Mouse (Mus musculus): Measurements from ENCODE around the gene Ugt2b35. TPM values are rescaled to one million over a fixed set of nuclear protein-coding genes. Genes with fewer than 3 reads are reported as not detected.

Gene Ugt2b35
- polyA plus RNA-seq (2017; shearing (Covaris generic)), result not detected

GRCm38 (mm10) chr5:87000395-87001073, at the start of gene Ugt2b35:
TSS of gene Ugt2b35 (plus strand) at chr5:87000860.

Other genes starting within 250 kb of the Ugt2b35 start
- 198 TPM for gene Ythdc1, start 196.6 kb upstream of the Ugt2b35 start, polyA plus RNA-seq (2017; shearing (Covaris generic))
- not detected for gene Ugt2b34, start 93.9 kb upstream of the Ugt2b35 start, polyA plus RNA-seq (2017; shearing (Covaris generic))
- 0.19 TPM for gene Ugt2b1, start 74.3 kb upstream of the Ugt2b35 start, polyA plus RNA-seq (2017; shearing (Covaris generic))
- not detected for gene Ugt2b36, start 91.7 kb downstream of the Ugt2b35 start, polyA plus RNA-seq (2017; shearing (Covaris generic))
- gene Ugt2b5, start 139.5 kb downstream of the Ugt2b35 start, polyA plus RNA-seq (2017; shearing (Covaris generic)), result not detected